Mouse (Mus musculus) lung, postnatal 14 days (tissue): Measurements from ENCODE around the gene Isg15.
"Not testable (repeated sequence)": the region's sequence is repeated elsewhere in the genome, so short reads cannot be mapped to it uniquely, and the experiment has no call there.

ENCODE experiments used
- DNase-seq: peaks from one replicate; pipeline ENCODE4 v3.0.0; 2021

Gene Isg15

DNA sequence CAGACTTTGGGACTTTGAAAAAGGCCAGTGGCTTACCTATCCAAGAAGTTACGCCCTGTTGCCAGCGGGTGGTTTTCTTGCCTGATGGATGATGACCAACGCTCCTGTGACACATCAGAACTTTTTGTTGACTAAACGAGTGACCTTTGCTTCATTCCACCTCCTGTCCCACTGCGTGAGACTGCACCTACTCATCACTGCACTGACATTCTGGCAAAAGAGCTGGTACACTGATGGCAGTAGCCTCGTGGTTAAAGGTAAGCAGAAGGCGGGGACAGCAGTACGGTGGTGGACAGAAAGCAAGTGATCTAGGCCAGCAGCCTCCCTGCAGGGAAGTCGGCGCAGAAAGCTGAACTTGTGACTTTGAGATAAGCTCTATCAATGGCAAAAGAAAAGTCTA, 49.7 kb downstream of the Isg15 start:
- not testable (repeated sequence) for DNase-seq
